Mouse (Mus musculus): ENCODE results near the gene Rab27a. TPM values are rescaled to one million over a fixed set of nuclear protein-coding genes. Genes with fewer than 3 reads are reported as not detected.

The Rab27a gene
- total and polyA plus RNA-seq, 3 experiments, result 8.8 to 11.2 TPM; not detected in 1

- Histone ChIP-seq H3K9me3 (replicated peaks; ENCODE audit: insufficient read depth, low read length) (no peaks in the 10 kb centered on the region), H3K27ac (ENCODE audit: control insufficient read depth, low read depth, low read length) (no peak overlapping the region), H3K79me2 (ENCODE audit: control insufficient read depth, insufficient read depth, low read length, poor library complexity) (no peaks in the 10 kb centered on the region), H3K4me1 (ENCODE audit: control insufficient read depth in 1 of 2, insufficient read depth in 2 of 2, low read length in 2 of 2) (no peaks in the 10 kb centered on the region), H3K9ac (ENCODE audit: control insufficient read depth, low read depth, low read length, poor library complexity, severe bottlenecking) (no peak overlapping the region), H3K4me3 (ENCODE audit: control insufficient read depth in 1 of 2, insufficient read depth in 1 of 2, low read depth in 2 of 2, low read length in 2 of 2) (no peak overlapping the region), H3K36me3 (ENCODE audit: control insufficient read depth in 1 of 2, insufficient read depth in 2 of 2, low read length in 2 of 2) (no peaks in the 10 kb centered on the region), H3K27me3 (ENCODE audit: control insufficient read depth in 1 of 2, insufficient read depth in 2 of 2, low read length in 2 of 2) (peaks cover 1 to 5% of the 10 kb centered on the region in 2 experiments)
- no peak for DNase-seq (ENCODE audit: low read depth, low spot score)
- no peak for TF ChIP-seq SMC3 (IDR thresholded peaks at IDR 0.05; ENCODE audit: low read depth, low read length)
- no peak for TF ChIP-seq NELFE (IDR thresholded peaks at IDR 0.05; ENCODE audit: low read depth, low read length)
- TF ChIP-seq CHD2 (IDR thresholded peaks at IDR 0.05; ENCODE audit: low read length), result no peak
- no peak for TF ChIP-seq MAX (IDR thresholded peaks at IDR 0.05; ENCODE audit: low read length)
- no peak for TF ChIP-seq TCF12 (IDR thresholded peaks at IDR 0.05; ENCODE audit: low read depth, low read length)
- no peak for TF ChIP-seq SIN3A (IDR thresholded peaks at IDR 0.05; ENCODE audit: low read length)
- no peak for TF ChIP-seq ELF1 (IDR thresholded peaks at IDR 0.05; ENCODE audit: low read depth, low read length)
- TF ChIP-seq POLR2AphosphoS2 (IDR thresholded peaks at IDR 0.05; ENCODE audit: low read length), result no peak
- TF ChIP-seq MXI1 (IDR thresholded peaks at IDR 0.05; ENCODE audit: low read depth, low read length), result no peak
- TF ChIP-seq ETS1 (IDR thresholded peaks at IDR 0.05; ENCODE audit: low read depth, low read length), result no peak
- no peak for TF ChIP-seq GABPA (IDR thresholded peaks at IDR 0.05; ENCODE audit: low read depth, low read length)
- TF ChIP-seq BHLHE40 (IDR thresholded peaks at IDR 0.05; ENCODE audit: borderline replicate concordance, low read depth, low read length), result no peak
- no peak for TF ChIP-seq RCOR1 (IDR thresholded peaks at IDR 0.05; ENCODE audit: low read depth, low read length)
These were observed 60.5 kb downstream of the Rab27a start for GRCm38 (mm10) chr9:73105141-73105540.

- DNase-seq (ENCODE audit: low read depth, low spot score), result no peak
- H3K27me3 ChIP-seq (ENCODE audit: control insufficient read depth in 1 of 2, insufficient read depth in 2 of 2, low read length in 2 of 2), result peaks cover 1 to 5% of the 10 kb centered on the region in 2 experiments
- TF ChIP-seq E2F4 (IDR thresholded peaks at IDR 0.05; ENCODE audit: borderline replicate concordance, low read depth, low read length) (no peak), NRF1 (IDR thresholded peaks at IDR 0.05; ENCODE audit: insufficient read depth, low read depth, low read length, poor library complexity, severe bottlenecking) (no peak), EP300 (IDR thresholded peaks at IDR 0.05; ENCODE audit: low read depth in 1 of 2, low read length in 2 of 2) (no peak), MAX (IDR thresholded peaks at IDR 0.05; ENCODE audit: low read length) (no peak), MEF2A (IDR thresholded peaks at IDR 0.05; ENCODE audit: extremely low read depth, insufficient replicate concordance, low read depth, low read length, poor library complexity, severe bottlenecking) (no peak), GATA1 (IDR thresholded peaks at IDR 0.05; ENCODE audit: low read depth, low read length) (no peak), KAT2A (conservative IDR thresholded peaks at IDR 0.05; ENCODE audit: low read depth, low read length) (no peak), SIN3A (IDR thresholded peaks at IDR 0.05; ENCODE audit: low read length) (no peak), CTCF (IDR thresholded peaks at IDR 0.05 in 2 of 3, conservative IDR thresholded peaks at IDR 0.05 in 1 of 3; ENCODE audit: control insufficient read depth in 1 of 3, insufficient read depth in 1 of 3, low read depth in 2 of 3, low read length in 3 of 3, poor library complexity in 1 of 3, severe bottlenecking in 1 of 3) (no peak), TBP (IDR thresholded peaks at IDR 0.05; ENCODE audit: low read depth, low read length) (no peak), ZNF384 (IDR thresholded peaks at IDR 0.05; ENCODE audit: low read depth, low read length) (no peak), BHLHE40 (IDR thresholded peaks at IDR 0.05; ENCODE audit: borderline replicate concordance, low read depth, low read length) (no peak)
- no peak overlapping the region for H3K27ac ChIP-seq (ENCODE audit: control insufficient read depth, low read depth, low read length)
- no peaks in the 10 kb centered on the region for H3K36me3 ChIP-seq (ENCODE audit: control insufficient read depth in 1 of 2, insufficient read depth in 2 of 2, low read length in 2 of 2)
- no peak overlapping the region for H3K4me3 ChIP-seq (ENCODE audit: control insufficient read depth in 1 of 2, insufficient read depth in 1 of 2, low read depth in 2 of 2, low read length in 2 of 2)
- H3K79me2 ChIP-seq (ENCODE audit: control insufficient read depth, insufficient read depth, low read length, poor library complexity), result no peaks in the 10 kb centered on the region
- no peak overlapping the region for H3K9ac ChIP-seq (ENCODE audit: control insufficient read depth, low read depth, low read length, poor library complexity, severe bottlenecking)
- no peaks in the 10 kb centered on the region for H3K9me3 ChIP-seq (replicated peaks; ENCODE audit: insufficient read depth, low read length)
- no peaks in the 10 kb centered on the region for H3K4me1 ChIP-seq (ENCODE audit: control insufficient read depth in 1 of 2, insufficient read depth in 2 of 2, low read length in 2 of 2)
These were observed 61.1 kb downstream of the Rab27a start for GRCm38 (mm10) chr9:73105771-73106170.
